Mouse (Mus musculus): Measurements from ENCODE around the gene Bpifa3.
"Not testable (repeated sequence)": the region's sequence is repeated elsewhere in the genome, so short reads cannot be mapped to it uniquely, and the experiment has no call there.

Gene Bpifa3

DNA sequence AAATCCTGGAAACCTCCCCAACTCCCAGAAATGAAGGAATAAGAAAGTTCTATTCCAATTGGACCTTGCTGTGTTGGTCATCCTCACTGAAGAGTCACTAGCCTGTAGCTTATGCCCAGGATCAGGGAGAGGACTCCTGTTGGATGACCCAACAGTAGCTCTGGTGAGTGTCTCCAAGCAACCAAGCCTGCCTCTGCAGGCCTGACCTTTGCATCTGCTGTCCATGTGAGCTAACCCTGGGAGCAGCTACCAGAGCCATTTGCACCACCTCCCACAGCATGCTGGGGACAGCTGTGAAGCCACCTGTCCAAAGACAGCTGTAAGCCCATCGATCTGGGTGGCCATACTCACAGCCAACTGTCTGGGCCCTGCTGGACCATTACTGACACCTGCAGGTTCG, at the start of gene Bpifa3:
TSS of gene Bpifa3 (plus strand) at position 217 of the 400 bp plus-strand sequence.
- DNase-seq (ENCODE audit: low spot score), result no peak

DNA sequence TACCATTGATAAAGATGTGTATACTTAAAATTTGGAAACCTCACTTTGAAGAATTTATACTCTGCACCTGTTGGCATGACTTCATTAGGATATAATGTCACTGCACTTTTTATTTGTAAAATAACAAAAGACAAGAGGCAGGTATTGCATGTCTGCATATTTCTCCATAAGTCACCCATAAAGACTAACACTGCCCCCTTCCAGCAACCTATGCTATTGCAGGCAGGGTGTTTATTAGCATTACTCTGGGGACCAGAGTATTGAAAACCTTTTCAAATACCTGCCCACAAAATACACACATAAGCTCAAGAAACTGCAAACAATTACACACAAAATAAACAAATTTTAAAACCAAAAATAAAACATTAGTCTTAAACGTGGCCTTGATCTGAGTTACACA, 32.4 kb upstream of the Bpifa3 start:
- no peak for DNase-seq (ENCODE audit: low spot score)

DNA sequence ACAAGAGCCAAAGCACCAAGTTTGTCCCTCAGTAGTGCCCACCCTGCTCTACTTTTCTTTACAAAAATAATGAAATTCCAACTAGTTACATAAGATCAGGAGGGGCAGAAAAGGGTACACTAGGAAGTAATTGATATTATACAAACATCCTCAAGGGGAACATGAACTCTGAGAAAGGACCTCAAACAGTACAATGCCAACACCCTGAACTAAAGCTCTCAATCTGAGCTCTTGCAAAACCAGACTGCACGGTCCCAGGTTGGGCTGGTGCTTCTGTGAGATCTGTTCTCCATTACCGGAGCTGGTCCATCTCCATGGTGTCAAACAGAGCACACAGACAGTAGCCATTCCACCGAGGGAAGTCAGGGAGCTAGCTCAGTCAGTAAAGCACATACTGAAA, 12.8 kb upstream of the Bpifa3 start:
- DNase-seq (ENCODE audit: low spot score), result no peak

DNA sequence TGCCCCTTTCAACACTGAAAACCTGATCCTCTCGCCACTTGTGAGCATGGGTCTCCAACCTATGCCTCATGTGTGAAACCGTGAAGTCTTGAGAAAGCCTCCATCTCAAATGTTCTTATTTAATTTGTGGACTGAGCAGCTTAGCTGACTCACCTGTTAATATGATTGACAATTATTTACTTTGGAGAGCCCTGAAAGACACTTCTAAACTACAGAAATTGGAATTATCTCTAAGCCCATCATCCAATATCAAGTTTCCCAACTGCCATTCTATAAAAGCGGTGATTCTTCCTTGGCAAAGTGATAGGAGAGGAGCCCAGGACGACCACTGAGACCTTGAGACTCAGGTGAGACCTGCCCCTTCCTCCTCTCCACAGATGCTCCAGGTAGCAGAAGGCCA, 12.4 kb downstream of the Bpifa3 start, which contains the start of gene Bpifa1:
TSS of gene Bpifa1 (plus strand) at position 301 of the 400 bp plus-strand sequence.
- no peak for DNase-seq (ENCODE audit: low spot score)

DNA sequence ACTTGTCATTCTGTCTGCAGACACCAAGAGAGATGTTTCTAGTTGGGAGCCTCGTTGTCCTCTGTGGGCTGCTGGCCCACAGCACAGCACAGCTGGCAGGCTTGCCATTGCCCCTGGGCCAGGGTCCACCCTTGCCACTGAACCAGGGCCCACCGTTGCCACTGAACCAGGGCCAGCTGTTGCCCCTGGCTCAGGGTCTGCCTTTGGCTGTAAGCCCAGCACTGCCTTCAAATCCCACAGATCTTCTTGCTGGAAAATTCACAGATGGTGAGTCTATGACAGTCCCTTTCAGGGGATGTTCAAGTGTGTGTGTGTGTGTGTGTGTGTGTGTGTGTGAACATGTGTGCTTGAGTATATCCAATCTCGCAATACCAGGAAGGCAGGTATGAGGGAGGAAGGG, 13.6 kb downstream of the Bpifa3 start:
- no peak for DNase-seq (ENCODE audit: low spot score)

DNA sequence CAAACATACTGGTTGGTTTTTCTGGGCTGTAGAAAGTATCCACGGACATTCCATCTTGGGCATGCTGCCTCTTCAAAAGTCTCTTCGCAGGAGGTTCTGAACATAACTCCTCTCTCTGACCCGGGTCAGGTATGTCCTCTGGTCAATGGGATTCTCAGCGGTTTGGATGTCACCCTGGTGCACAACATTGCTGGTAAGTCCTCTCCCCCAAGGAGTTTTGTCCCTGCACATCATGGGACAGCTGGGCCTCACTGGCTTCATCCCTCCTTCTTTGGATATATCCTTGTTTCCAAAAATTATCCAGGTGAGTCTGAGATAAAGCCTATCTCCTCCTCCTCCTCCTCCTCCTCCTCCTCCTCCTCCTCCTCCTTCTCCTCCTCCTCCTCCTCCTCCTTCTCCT, 17.4 kb downstream of the Bpifa3 start:
- no peak for DNase-seq (ENCODE audit: low spot score)

DNA sequence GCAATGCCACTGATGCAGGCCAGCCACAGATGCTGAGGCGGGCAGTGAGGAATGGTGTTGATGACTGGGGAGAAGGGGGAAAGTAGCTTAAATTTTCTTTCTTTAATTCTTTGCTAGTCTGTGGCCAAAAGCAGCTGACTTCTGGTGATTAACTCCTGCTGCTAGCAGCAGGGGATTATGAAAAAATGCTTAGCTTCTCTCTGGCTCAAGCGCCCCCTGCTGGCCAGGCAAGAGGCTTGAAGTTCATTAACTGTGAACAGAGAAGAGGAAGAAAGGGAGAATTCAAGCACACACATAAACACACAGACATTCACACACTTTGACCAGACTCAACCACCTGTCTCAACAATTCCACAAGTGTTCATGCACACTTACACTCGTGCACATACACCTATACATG, 28.3 kb downstream of the Bpifa3 start:
- DNase-seq (ENCODE audit: low spot score), result no peak

DNA sequence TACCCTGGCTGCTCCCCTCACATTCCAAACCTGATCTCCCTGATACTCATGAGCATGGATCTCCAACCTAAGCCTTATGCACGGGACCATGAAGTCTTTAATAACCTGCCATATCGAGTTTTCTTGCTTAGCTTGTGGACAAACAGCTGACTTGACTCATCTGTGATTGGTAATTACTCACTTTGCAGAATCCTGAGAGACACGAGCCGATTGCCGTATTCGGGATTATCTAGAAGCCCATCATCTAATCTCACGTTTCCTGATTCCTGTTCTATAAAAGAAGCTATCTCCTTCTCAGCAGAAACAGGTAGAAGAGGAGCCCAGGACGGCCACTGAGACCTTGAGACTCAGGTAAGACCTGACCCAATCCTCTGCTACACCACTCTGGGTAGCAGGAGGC, 32.2 kb downstream of the Bpifa3 start, which contains the start of gene Bpifa5:
TSS of gene Bpifa5 (plus strand) at position 301 of the 400 bp plus-strand sequence.
- DNase-seq (ENCODE audit: low spot score), result no peak

DNA sequence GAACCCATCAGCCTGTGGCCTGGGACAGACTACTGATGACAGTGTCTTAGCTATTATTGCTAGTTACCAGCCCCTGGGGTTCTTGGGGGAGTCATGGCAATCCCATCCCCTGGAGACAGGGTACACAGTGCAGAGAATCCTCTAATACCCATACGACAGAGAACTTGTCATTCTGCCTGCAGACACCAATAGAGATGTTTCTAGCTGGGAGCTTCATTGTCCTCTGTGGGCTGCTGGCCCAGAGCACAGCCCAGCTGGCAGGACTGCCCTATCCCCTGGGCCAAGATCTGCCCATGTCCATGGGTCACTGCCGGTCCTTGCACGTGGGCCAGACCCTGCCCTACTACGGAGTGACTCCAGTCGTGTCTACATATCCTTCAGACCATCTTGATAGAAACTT, 33.2 kb downstream of the Bpifa3 start:
- no peak for DNase-seq (ENCODE audit: low spot score)

DNA sequence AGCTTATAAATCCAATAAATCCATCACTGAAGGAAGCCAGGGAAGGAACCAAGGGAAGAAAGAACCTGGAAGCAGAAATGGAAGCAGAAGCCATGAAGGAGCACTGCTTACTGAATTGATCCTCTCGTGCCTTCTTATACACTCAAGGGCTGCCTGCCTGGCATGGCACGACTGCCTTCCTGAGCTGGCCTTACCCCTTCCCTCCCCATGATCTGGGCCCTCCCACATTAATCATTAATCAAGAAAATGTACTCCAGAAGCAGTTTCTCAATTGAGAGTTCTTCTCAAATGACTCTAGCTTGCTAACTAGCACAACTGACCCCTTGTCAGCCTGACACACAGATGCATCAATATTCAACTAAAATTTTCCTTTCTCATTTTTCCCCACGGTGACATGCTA, 39.0 kb downstream of the Bpifa3 start:
- no peak for DNase-seq (ENCODE audit: low spot score)

DNA sequence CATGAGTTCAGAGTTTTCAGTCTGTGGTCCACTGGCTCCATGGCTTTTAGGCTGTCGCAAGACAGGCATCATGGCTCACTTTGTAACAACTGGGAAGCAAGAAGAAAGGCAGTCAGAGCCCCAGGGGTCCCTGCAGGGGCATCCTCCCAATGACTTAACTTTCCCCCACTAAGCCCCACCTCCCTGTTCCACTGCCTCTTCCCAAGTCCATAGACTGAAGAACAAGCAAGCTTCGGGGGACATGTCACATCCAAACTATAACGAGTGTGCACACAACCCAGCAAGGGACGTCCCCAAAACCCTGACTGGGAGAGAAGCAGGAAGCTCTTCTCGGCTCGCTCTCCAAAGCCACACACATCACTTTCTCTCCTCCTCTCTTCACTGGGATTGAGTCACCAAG, 41.5 kb downstream of the Bpifa3 start:
- no peak for DNase-seq (ENCODE audit: low spot score)

DNA sequence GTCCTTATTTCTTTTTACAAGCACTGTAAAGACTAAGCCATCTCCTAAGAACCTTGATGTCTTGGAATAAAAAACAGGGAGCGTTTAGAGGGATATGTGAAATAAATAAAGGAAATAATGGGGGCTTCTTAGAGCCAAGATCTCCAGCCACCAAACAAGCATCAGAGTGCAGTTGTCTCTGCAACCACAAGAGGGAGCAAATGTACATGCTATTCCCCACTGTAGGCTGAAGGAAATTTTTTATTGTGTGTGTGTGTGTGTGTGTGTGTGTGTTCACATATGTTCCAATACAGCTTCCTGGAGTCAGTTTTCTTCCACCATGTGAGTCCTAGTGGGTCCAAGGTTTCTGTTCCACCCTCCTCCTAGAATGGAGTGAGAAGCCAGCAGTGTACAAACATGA, 43.2 kb downstream of the Bpifa3 start:
- no peak for DNase-seq (ENCODE audit: low spot score)

DNA sequence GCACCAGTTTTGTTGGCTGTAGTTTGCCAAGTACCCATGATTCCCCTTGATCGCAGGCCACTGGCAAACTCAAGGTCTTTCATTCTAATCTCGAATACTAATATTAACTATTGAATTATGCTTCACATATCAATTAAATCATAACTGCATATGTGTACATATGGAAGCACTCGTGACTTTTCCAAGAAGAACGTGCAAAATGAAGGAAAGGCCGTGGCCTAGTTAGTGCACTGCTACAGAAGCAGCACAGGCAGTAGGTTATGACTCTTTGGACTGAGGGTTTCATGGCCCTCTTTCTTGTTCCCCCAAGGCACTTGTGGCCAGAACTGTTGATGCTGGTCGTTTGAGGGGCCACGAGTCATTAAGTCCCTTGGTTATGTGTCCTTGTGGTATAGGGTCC, 51.8 kb downstream of the Bpifa3 start:
- not testable (repeated sequence) for DNase-seq (ENCODE audit: low spot score)

DNA sequence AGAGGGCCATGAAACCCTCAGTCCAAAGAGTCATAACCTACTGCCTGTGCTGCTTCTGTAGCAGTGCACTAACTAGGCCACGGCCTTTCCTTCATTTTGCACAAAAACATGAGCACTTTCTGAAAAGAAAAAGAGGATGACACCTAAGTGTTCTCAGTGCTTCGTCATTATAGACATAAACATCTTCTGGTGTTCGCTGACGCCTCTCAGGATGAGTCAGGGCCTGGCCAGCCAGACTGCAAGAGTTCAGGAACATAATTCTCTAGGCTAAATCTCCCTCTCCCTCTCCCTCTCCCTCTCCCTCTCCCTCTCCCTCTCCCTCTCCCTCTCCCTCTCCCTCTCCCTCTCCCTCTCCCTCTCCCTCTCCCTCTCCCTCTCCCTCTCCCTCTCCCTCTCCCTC, 52.9 kb downstream of the Bpifa3 start:
- not testable (repeated sequence) for DNase-seq (ENCODE audit: low spot score)

DNA sequence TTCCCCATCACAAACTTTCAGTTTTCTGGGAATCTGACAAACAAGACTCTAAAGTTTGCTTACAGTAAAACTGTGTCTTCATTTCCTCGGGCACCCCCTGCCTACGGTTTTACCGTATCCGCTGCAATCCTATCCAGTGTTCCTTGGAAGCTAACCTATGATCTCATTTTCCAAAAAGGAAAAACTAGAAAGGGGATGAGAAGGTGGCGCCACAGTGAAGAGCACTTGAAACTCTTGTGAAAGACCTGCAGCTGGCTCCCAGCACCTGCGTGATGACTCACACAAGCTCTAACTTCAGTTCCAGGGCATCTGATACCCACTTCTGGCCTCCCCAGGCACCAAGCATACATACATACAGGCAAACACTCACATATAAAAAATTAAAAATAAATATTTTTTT, 55.2 kb downstream of the Bpifa3 start:
- no peak for DNase-seq (ENCODE audit: low spot score)

DNA sequence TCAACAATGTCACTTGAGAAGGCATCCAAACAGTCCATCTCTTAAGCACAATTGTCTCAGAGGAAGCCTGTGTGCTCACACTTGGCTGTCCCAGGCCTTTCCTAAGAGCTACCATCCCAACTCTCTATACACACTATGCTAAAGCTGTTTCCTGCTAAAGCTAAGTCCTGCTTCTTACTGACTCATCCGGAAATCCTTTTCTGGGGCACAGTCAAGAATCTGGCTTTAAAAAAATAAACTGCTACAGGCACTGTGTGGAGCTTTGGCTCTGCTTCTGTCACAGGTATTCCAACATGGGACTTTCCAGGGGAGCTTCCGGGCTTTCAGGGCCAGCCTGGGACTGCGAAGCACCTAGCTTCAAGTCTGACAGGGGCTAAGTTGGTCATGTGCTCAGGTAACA, 55.6 kb downstream of the Bpifa3 start:
- DNase-seq (ENCODE audit: low spot score), result no peak

DNA sequence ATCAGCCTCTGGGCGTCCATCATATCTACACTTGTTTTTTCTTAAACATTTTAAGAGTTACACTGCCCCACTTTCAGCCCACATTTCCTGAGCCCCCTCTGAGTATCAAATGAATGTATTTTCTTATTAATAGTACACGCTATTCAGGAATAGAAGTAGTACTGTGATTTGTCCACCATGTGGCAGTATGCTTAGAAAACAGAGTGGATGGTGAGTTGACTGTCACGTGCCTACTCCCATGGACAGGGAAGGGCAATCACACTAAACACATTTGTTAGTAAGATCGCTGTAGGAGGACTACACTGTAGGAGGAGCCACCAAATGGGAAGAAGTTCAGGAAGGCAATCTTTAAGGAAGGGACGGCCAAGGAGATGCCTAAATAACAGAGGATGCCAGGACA, 57.3 kb downstream of the Bpifa3 start:
- no peak for DNase-seq (ENCODE audit: low spot score)

Measured in ovary, adult 18-20 months (tissue).